Mouse (Mus musculus): ENCODE data around the gene Pgbd5.

GRCm38 (mm10) chr8:124396531-124396930 lies 42.9 kb downstream of the Pgbd5 start:
- TF ChIP-seq CTCF (IDR thresholded peaks at IDR 0.05) (no peak), POLR2A (IDR thresholded peaks at IDR 0.05; ENCODE audit: insufficient read depth, low read depth, low read length) (no peak)
